Mouse (Mus musculus) Patski (cell line): ENCODE measurements around the gene Ano6. TPM values are rescaled to one million over a fixed set of nuclear protein-coding genes. Genes with fewer than 3 reads are reported as not detected.

Experiments
- ATAC-seq: fragments of 100-300 bp; one replicate; pipeline ENCODE4 v1.8.0; 2021
- CTCF ChIA-PET: fragments of 350-600 bp; sonication (Branson Sonifier 250); formaldehyde crosslinking; loops from one replicate; lab custom pipeline; 2022; ENCODE audit warnings: inconsistent platforms; lab: Charles Lee
- POLR2A ChIA-PET: fragments of 350-600 bp; sonication (Branson Sonifier 250); formaldehyde crosslinking; loops from one replicate; lab custom pipeline; 2022; ENCODE audit warnings: antibody characterized with exemption, inconsistent platforms; lab: Charles Lee
- DNase-seq: peaks from one replicate; pipeline ENCODE4 v3.0.0-alpha.2; 2011; ENCODE audit warnings: low read depth, low spot score
- H3K27me3 ChIP-seq: fragments of 371-371 bp; one replicate; pipeline ENCODE4 v1.5.1; 2021
- CTCF ChIP-seq: fragments of 100-300 bp; IDR thresholded peaks from one replicate; pipeline ENCODE4 v1.5.1; 2021
- in situ Hi-C: fragments of 300-500 bp; cut with MboI; formaldehyde crosslinking; loops from 3 replicates; pipeline ENCODE4 v1.11.1; 2018; ENCODE audit warnings: low pct_unique_long_range_greater_than_20kb, mixed read lengths
- polyA plus RNA-seq: library from polyadenylated mRNA; unstranded; gene quantifications from one replicate; pipeline ENCODE4 v1.2.3, GENCODE M21; 2021

The Ano6 gene
- polyA plus RNA-seq, 1 experiment from 2014 or later, result 184 TPM

DNA sequence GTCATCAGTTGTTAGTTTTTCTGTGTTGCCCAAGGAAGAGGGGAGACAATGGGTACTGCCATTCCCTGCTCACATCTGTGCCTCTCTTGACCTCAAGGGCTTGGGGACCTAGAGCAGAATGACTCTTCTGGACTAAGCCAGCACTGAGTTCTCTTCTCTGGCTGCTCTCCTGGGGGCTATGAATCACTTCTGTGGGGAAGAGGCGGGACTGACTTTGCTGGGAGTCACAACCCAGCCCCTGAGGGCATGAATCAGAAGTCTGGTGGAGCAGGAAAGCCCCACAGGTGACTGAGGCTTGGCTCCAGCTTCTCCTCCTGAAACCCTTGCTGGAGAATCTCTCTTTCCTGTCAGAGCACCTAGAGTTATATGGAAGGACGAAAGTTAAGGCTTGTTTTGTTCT is 12.1 kb downstream of the Ano6 start:
- CTCF ChIA-PET, result interaction anchor here (1.3 kb wide), 1 partner anchor 30 kb away, joined by 3 read pairs; no protein-coding TSS in a partner anchor
- POLR2A ChIA-PET, result no interaction called here
- H3K27me3 ChIP-seq, result no peaks in the 10 kb centered on the region
- ATAC-seq, result peak; percentile 77
- in situ Hi-C loops, result no loop called here
- no peak for TF ChIP-seq CTCF
- no peak for DNase-seq

DNA sequence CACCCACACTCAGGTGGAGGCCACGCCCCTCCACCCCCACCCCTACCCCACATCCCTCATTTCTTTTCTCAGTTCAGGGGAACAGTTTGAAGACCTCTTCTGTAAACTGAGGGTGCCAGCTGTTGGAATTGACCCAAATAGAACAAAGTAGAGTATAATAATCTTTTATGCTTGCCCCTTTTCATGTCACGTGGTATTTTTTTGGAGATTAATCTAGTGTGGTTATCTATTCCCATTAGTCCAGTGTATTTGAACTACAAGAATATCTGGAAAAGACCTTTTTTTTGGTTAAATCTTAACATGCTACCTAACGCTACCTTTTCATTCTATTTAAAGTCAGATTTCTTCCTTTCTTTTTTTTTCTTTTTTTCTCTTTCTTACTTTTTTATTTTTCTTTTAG is 12.8 kb downstream of the Ano6 start:
- TF ChIP-seq CTCF, result no peak
- in situ Hi-C loops, result no loop called here
- no peaks in the 10 kb centered on the region for H3K27me3 ChIP-seq
- ChIA-PET POLR2A (interaction anchor here (1.5 kb wide), 1 partner anchor 21 kb away, joined by 3 read pairs; no protein-coding TSS in a partner anchor), CTCF (interaction anchor here (1.0 to 1.8 kb wide), 3 partner anchors 10 to 30 kb away, joined by 3 to 4 read pairs (median 3); no protein-coding TSS in a partner anchor)
- ATAC-seq (no peak), DNase-seq (no peak)

DNA sequence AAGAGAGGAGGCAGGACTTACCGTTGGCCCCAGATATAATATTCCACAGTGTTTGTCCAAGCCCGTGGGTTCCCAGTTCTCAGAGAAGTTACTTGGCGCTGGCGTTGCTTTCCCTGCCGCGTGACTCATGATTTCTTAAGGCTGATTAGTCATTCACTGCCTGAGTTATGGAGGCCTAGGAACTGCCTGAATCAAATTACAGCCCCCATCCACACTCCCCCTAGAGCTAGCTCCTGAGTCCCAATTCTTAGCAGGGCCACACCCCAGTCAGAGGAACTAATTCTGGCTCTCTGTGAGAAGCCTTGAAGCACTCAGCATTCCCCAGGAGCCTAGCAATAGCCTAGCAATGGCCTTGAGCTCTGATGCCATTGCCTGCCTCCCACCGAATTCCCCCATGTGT is 13.6 kb downstream of the Ano6 start:
- peak; percentile 24 for TF ChIP-seq CTCF
- DNase-seq (no peak), ATAC-seq (peak; percentile 80)
- no peaks in the 10 kb centered on the region for H3K27me3 ChIP-seq
- ChIA-PET POLR2A (interaction anchor here (1.5 kb wide), 1 partner anchor 20 kb away, joined by 3 read pairs; no protein-coding TSS in a partner anchor), CTCF (interaction anchor here (0.7 to 1.8 kb wide), 5 partner anchors 10 to 44 kb away, joined by 3 to 4 read pairs (median 3); no protein-coding TSS in a partner anchor)
- in situ Hi-C loops, result no loop called here

DNA sequence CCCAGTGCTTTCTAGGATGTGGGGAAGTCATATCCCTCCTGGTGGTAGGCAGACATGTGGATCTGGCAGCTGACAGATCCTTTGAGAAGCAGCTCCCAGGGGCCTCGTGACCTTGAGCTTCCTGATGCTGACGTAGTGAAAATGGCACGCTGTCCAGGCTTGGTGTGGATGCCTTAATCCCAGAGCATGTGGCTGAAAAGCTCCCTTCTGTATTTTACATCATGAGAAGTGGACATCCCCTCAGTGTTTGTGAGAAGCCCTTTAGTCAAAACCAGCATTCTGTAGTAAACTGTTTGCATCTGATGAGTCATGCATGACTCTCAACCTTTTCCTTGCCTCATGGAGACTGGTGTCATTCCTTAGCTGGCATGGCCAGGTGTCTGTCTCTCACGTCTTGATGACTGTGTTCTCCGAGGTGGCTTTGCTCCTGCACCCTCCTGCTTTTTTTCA is 14.4 kb downstream of the Ano6 start:
- ATAC-seq (peak; percentile 38), DNase-seq (no peak)
- TF ChIP-seq CTCF, result no peak
- in situ Hi-C loops, result no loop called here
- ChIA-PET CTCF (interaction anchor here (1.2 to 1.8 kb wide), 3 partner anchors 9 to 44 kb away, joined by 3 to 4 read pairs (median 4); no protein-coding TSS in a partner anchor), POLR2A (interaction anchor here (0.8 to 1.5 kb wide), 3 partner anchors 13 to 19 kb away, joined by 3 to 7 read pairs (median 3); no protein-coding TSS in a partner anchor)
- no peaks in the 10 kb centered on the region for H3K27me3 ChIP-seq

DNA sequence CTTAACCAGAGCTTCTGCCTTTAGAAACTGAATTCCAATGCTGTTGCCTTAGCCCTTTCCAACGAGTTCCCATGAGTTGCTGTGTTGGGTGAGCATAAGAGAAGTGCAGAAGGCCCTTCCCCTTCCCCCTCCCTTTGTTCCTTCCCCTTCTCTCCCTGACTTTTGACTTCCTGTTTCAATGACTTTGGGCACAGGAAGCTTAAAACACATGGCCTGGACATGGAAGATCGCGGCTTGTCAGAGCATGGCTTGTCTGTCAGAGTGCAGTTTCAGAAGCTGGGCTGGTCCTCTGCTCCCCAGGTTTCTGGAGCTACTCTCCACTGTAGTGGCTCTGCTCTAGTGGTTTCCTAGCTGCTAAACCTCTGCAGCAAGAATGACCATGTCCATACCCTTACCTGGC is 17.3 kb downstream of the Ano6 start:
- POLR2A ChIA-PET, result no interaction called here
- CTCF ChIA-PET, result interaction anchor here (0.6 to 1.4 kb wide), 2 partner anchors 20 to 34 kb away, joined by 3 read pairs; no protein-coding TSS in a partner anchor

DNA sequence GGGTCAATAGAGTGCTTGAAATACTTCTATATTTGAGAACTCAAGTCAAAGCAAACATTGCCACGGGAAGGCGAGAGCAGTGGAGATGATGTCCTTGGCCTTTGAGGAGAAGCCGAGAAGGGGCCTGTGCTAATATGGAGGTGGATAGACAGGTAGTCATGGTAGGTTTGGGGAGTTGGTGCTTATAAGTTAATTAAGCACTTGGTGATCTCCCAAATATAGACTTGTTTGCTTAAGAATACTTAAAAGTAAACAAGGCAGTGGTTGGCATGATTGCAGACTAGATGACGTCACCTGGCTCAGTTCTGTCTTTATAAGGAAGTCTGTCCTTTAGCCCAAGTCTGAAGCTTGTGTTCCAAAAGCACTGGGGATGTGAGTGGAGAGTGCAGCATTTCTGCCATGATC is 19.7 kb downstream of the Ano6 start:
- ATAC-seq (peak; percentile 68), DNase-seq (no peak)
- H3K27me3 ChIP-seq, result no peaks in the 10 kb centered on the region
- in situ Hi-C loops, result no loop called here
- ChIA-PET CTCF (no interaction called here), POLR2A (interaction anchor here (1.1 kb wide), 1 partner anchor 20 kb away, joined by 6 read pairs; the partner anchor contains the start of gene Ano6)
- TF ChIP-seq CTCF, result no peak

More for the DNA sequence above, 17.3 kb downstream of the Ano6 start:
- DNase-seq, result no peak
- in situ Hi-C loops, result no loop called here
- ATAC-seq, result no peak
- TF ChIP-seq CTCF, result no peak
- H3K27me3 ChIP-seq, result no peaks in the 10 kb centered on the region

DNA sequence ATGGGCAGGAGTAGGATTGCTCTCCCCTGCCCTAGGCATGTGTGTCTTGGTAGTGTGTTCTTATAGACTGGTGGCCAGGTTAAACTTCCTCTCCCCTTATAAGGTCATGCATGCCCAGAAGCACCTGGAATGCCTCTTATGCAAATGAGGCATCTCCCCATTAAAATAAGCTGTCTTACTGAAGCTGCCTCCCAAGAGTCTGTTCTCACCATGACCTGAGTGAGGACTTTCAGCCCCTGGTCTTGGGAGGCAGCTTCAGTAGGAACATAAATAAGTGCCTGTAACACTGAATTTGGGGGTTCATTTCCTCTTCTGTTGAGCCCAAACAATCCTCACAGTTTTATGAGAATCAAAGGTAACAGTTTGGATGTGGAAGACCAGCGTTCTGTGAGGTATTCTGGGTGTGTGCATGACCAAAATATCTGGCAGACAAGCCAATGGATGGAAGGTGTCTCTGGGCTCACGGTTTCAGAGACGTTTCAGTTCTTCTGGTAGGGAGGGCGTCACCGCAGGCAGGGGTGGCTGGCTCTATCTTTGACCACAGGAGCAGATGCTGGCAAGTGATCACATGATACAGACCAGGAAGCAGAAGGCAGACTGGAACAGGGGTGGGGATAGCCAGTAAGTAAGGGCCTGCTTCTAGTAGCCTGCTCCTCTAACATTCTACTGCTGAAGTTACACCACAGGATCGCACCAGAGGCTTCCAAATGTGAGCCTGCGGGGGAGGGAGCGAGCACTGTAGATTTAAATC is 22.4 kb downstream of the Ano6 start:
- ChIA-PET POLR2A (no interaction called here), CTCF (interaction anchor here (0.6 kb wide), 1 partner anchor 1707 kb away, joined by 3 read pairs; no protein-coding TSS in a partner anchor)
- TF ChIP-seq CTCF, result no peak
- DNase-seq (no peak), ATAC-seq (no peak)
- in situ Hi-C loops, result no loop called here
- H3K27me3 ChIP-seq, result no peaks in the 10 kb centered on the region

DNA sequence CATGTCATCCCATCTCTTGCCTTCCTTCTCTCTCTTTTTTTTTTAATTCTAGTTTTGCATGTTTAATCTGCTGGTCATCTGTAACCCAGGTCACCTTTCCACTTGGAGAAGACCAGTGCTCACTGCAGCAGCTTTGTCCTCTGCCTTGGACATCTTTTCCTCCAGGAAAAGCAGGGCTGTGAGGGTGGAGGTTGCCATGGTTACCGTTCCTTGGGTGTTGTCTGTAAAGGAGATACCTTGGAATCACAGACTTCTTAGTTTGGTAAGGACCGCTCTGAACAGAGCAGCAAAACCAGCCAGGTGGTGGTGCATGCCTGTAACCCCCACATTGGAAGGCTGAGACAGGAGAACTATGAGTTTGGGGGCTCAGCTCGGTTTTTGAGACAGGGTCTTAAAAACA is 26.9 kb downstream of the Ano6 start:
- in situ Hi-C loops, result no loop called here
- POLR2A ChIA-PET, result no interaction called here
- TF ChIP-seq CTCF, result no peak

DNA sequence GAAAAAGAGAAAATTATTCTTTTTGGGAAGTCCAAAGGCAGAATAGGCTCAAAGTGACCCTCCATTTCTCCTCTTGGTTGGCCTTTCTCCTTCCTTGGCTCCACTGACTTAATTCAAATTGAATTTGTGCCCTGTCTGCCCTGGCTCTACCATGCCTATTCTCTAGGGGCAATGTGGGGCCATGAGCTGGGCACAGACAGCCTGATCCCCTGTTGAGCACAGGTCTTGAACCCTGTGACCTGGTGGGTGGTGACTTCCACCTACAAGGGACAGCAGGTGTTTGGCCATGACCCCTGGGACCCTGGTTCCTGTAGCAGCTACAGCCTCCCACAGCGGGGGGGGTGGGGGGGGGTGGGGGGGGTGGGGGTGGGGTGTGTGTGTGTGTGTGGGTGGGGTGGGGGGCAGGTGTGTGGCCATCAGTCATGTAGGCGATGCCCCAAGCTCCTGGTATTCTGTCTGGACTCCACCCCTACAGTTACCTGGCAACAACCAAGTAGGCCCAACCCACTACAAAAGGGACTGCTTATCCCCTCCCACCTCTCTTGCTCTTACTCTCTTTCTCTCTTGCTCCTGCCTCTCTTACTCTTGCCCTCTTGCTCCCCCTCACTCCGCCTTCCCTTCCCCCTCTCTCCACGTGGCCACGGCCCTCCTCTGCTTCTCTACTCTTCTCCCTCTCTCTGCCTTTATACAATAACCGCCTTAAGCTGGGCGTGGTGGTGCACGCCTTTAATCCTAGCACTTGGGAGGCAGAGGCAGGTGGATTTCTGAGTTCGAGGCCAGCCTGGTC is 28.8 kb downstream of the Ano6 start:
- ATAC-seq (no peak), DNase-seq (no peak)
- in situ Hi-C loops, result no loop called here
- ChIA-PET CTCF (no interaction called here), POLR2A (no interaction called here)
- H3K27me3 ChIP-seq, result no peaks in the 10 kb centered on the region
- TF ChIP-seq CTCF, result no peak

More for the DNA sequence above, 26.9 kb downstream of the Ano6 start:
- CTCF ChIA-PET, result no interaction called here
- no peak for DNase-seq
- no peaks in the 10 kb centered on the region for H3K27me3 ChIP-seq
- ATAC-seq, result no peak

DNA sequence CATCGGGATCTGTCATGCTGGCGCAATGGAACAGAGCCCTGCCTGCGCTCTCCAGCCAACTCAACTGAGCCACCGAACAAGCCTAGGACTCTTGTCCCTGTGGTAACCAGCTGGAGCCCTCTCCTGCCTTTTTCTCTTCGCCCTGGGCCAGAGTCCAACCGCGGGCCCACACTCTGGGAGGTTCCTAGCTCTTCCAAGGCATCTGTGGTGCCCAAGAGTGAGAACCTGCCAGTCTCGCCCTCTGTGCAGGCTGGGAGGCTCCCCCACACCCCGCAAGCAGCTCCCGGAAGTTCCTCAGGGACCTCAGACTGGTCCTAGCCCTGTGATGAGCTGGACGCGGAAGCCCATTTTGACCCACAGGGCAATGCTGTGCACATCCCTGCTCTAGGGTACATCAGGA is 29.5 kb downstream of the Ano6 start:
- no peaks in the 10 kb centered on the region for H3K27me3 ChIP-seq
- ChIA-PET CTCF (no interaction called here), POLR2A (no interaction called here)
- DNase-seq (no peak), ATAC-seq (no peak)
- in situ Hi-C loops, result no loop called here
- TF ChIP-seq CTCF, result no peak
